Mouse (Mus musculus) intestine, embryonic 14.5 days (tissue): ENCODE measurements around the gene Map7d3. TPM values are rescaled to one million over a fixed set of nuclear protein-coding genes. Genes with fewer than 3 reads are reported as not detected.

Source experiments
- ATAC-seq: fragments of 200-750 bp; cut with Nextera tagmentation; replicated peaks from 2 replicates; pipeline ENCODE4 v1.8.0; 2017; ENCODE audit warnings: low read depth, moderate number of reproducible peaks, moderate TSS enrichment, moderate library complexity; ENCODE audit not compliant: low FRiP score, low TSS enrichment
- DNase-seq: peaks from one replicate; pipeline ENCODE4 v3.0.0-alpha.2; 2018; ENCODE audit warnings: low spot score
- H3K27ac ChIP-seq: fragments of 300-500 bp; sonication (generic); 2 replicates; pipeline ENCODE4 v1.5.1; 2014; ENCODE audit warnings: low read depth, mild to moderate bottlenecking, control low read depth
- H3K27me3 ChIP-seq: fragments of 300-500 bp; sonication (generic); replicated peaks from 2 replicates; pipeline ENCODE4 v1.6.1; 2014; ENCODE audit warnings: low read length, control low read depth; ENCODE audit not compliant: control insufficient read depth, insufficient read depth
- H3K36me3 ChIP-seq: fragments of 300-500 bp; sonication (generic); 2 replicates; pipeline ENCODE4 v1.6.1; 2014; ENCODE audit warnings: low read length, control low read depth; ENCODE audit not compliant: control insufficient read depth, insufficient read depth
- H3K4me1 ChIP-seq: fragments of 300-500 bp; sonication (generic); replicated peaks from 2 replicates; pipeline ENCODE4 v1.6.1; 2014; ENCODE audit warnings: low read length, control low read depth, mixed read lengths; ENCODE audit not compliant: control insufficient read depth, insufficient read depth
- H3K4me2 ChIP-seq: fragments of 300-500 bp; sonication (generic); 2 replicates; pipeline ENCODE4 v1.6.1; 2014; ENCODE audit warnings: low read length
- H3K4me3 ChIP-seq: fragments of 300-500 bp; sonication (generic); 2 replicates; pipeline ENCODE4 v1.5.1; 2014; ENCODE audit warnings: low read depth, low read length, control low read depth, mixed read lengths
- H3K9ac ChIP-seq: fragments of 300-500 bp; sonication (generic); 2 replicates; pipeline ENCODE4 v1.6.1; 2014; ENCODE audit warnings: mild to moderate bottlenecking, low read length
- H3K9me3 ChIP-seq: fragments of 300-500 bp; sonication (generic); 2 replicates; pipeline ENCODE4 v1.6.1; 2016; ENCODE audit warnings: low read length, control low read depth; ENCODE audit not compliant: control insufficient read depth
- WGBS: fragments of 180-500 bp; shearing (Covaris S2); extraction: QIAGEN DNeasy Blood & Tissue Kit; methylation state at CpG from one replicate; pipeline ENCODE4 v1.1.7; 2014; 5-methylcytosine and 5-hydroxymethylcytosine counted together
- polyA plus RNA-seq: library from polyadenylated mRNA; unstranded; fragments of >200 nt; fragmentation: Nextera tagmentation; extraction: Ambion mirVana; gene quantifications from 2 replicates; pipeline ENCODE4 v1.2.1, GENCODE M21; 2014

The Map7d3 gene
- 1.2 and 1.6 TPM in 2 replicates for polyA plus RNA-seq

DNA sequence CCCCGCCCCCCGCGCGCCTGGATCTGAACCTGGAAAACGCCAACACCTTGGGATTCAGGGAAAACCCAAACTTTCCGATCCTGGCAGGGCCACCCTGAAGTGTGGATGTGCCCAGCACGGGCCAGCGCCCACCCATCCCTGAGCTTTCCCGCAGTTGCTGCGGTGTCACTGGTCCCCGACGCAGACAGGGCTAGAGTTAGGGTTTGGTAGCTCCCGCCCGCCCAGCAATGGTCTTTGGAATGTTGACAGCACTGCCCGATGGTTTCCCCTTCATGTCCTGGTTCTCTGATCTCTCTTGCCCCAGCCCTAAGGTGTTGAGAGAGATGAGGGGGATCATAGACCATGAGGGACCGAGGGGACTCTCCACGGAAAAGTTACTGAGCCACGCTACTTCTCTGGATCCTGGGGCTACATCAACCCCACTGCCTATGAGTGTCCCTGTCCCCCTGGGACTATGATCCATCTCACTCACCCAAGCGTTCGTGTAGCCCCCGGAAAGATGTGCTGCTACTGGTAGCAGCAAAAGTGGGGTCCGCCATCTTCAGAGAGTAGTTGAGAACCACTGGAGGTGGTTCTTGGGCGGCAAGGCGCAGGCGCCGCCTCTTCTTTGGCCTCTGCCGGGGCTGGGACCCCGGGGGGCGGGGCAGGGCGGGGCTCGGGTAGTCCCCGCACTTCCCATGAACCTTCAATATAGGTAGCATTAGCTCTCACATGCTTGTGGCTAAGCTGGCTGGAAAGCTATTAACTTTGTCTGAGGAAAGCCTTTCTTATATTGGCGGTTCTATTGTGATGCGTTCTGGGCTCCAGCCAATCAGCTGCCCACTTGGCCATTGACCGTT lies at the start of gene Map7d3:
TSS of gene Map7d3 (minus strand) at position 562 of the 839 bp plus-strand sequence.
- DNase-seq: peak; percentile 54
- 0 out of 2 replicates have a peak, but pooled peaks have one; percentile 36 for ATAC-seq
- Histone ChIP-seq H3K27ac (no peak within 1 kb of the TSS), H3K27me3 (no peaks in the 10 kb centered on the region), H3K36me3 (no peaks in the 10 kb centered on the region), H3K4me3 (peak within 1 kb of the TSS; percentile 41), H3K4me2 (peak within 1 kb of the TSS; percentile 55), H3K9me3 (no peaks in the 10 kb centered on the region), H3K4me1 (no peaks in the 10 kb centered on the region), H3K9ac (no peak within 1 kb of the TSS)
- WGBS: 19% methylated on average over 32 of the region's 35 CpGs

DNA sequence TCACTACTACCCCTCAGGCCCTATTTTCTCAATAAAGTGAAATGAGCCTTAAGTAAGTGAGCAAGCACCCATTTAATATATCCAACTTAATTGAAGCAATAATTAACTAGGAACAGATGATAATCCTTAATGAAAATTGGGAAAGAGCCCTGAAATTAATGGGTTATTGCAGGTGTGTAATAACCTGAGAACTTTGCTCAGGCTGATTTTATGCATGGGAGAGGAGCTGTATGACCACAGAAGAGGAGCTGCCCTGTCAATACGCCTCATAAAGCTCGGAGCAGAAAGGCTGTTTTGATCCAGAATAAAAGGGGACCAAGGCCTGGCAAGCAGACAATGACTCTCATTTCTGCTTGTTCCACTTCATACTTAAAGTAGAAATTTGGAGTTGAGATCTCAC lies 47.7 kb upstream of the Map7d3 start, which contains the start of gene Adgrg4:
TSS of gene Adgrg4 (plus strand) at position 301 of the 400 bp plus-strand sequence.
- Histone ChIP-seq H3K4me3 (no peak within 1 kb of the TSS), H3K27ac (no peak within 1 kb of the TSS), H3K9me3 (no peaks in the 10 kb centered on the region), H3K4me1 (no peaks in the 10 kb centered on the region), H3K9ac (no peak within 1 kb of the TSS), H3K27me3 (no peaks in the 10 kb centered on the region), H3K4me2 (no peak within 1 kb of the TSS), H3K36me3 (no peaks in the 10 kb centered on the region)
- DNase-seq (no peak), ATAC-seq (no peak)
- 93% methylated on average over 2 of the region's 2 CpGs for WGBS

DNA sequence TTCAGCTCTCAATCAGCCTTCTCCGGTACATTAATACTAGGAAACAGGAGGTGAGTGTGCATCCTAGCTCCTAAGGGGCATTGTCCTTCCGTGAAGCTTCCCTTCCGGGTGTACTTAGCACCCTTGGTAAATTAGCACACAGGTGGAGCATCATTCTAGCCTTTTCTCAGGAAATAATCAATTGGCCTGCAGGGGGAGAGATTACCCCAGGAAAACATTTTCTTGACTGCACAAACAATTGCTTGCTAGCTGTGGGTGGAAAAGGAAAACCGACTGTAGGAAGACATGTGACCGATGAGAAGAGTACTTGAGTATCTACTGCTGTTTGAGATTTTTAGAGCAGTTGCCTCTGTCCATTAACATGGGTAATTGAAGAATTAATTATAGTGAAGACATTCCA lies 19.1 kb upstream of the Map7d3 start:
- Histone ChIP-seq H3K27ac (no peak overlapping the region), H3K36me3 (no peaks in the 10 kb centered on the region), H3K27me3 (no peaks in the 10 kb centered on the region), H3K9me3 (no peaks in the 10 kb centered on the region), H3K4me1 (no peaks in the 10 kb centered on the region), H3K4me3 (no peak overlapping the region), H3K9ac (no peak overlapping the region), H3K4me2 (no peak overlapping the region)
- WGBS: 63% methylated on average over 5 of the region's 5 CpGs
- no peak for ATAC-seq
- no peak for DNase-seq

DNA sequence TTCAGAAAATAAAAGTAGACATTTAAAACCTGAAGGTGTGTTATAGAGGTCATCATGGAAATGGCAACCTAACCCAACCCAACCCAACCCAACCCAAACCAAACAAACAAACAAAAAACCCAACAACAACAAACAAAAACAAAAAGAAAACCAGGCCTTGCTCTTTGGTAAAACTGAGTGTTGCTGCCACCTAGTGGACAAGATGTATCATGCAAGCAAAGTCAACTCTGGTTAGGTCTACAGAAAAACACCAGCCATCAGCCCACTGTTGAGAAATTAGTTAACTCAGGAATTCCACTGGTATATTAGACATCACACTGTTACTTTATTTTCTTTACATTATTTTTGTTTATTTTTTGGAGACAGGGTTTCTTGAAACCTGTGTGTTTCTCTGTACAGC lies 17.2 kb upstream of the Map7d3 start:
- no peak for DNase-seq

DNA sequence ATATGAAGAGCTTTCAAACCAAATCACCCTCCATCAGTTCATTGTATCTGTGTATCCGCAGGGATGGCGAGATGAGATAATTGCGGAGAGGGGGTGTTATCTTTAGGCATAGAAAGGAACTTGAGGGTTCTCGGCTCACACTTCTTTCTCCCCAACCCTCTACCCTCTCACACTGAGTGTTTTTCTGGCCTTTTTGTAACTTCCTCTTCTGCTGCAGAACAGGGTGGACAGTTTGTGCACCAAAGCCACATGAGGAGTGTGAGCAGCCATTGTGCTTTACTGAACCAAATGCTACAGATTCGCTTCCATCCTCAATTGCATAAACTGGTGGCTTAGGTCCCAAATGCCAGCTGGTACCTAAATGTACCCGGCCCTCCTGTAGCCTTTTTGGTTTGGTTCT lies 13.7 kb upstream of the Map7d3 start:
- H3K27me3 ChIP-seq: no peaks in the 10 kb centered on the region
- no peak overlapping the region for H3K9ac ChIP-seq
- H3K27ac ChIP-seq: no peak overlapping the region
- 88% methylated on average over 6 of the region's 6 CpGs for WGBS
- no peak overlapping the region for H3K4me3 ChIP-seq
- ATAC-seq (no peak), DNase-seq (no peak)
- no peaks in the 10 kb centered on the region for H3K36me3 ChIP-seq
- H3K9me3 ChIP-seq: no peaks in the 10 kb centered on the region
- no peaks in the 10 kb centered on the region for H3K4me1 ChIP-seq
- H3K4me2 ChIP-seq: no peak overlapping the region

More for the DNA sequence above, 17.2 kb upstream of the Map7d3 start:
- no peak overlapping the region for H3K4me3 ChIP-seq
- H3K4me2 ChIP-seq: no peak overlapping the region
- H3K36me3 ChIP-seq: no peaks in the 10 kb centered on the region
- H3K27ac ChIP-seq: no peak overlapping the region
- H3K9ac ChIP-seq: no peak overlapping the region
- no peaks in the 10 kb centered on the region for H3K9me3 ChIP-seq
- H3K4me1 ChIP-seq: no peaks in the 10 kb centered on the region
- H3K27me3 ChIP-seq: no peaks in the 10 kb centered on the region
- ATAC-seq: no peak

DNA sequence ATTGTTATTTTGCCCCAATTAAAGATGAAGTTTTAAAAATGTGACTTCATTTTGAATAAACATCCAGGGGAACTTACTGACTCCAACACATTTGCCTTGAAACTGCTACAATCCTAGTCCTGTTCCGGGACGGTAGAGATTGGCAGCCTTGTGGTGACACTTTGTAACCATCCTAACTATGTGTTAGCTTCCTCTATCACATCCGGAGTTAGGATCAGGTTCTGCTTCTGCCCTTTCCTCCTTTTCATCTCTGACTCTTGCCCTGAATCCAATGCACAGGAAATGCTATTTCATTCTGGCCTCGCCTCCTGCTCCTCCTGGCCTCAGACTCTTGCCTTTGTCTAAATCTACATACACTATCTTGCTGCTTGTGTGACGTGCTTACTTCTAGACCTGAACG lies 5.4 kb upstream of the Map7d3 start:
- H3K36me3 ChIP-seq: no peaks in the 10 kb centered on the region
- DNase-seq (no peak), ATAC-seq (no peak)
- no peaks in the 10 kb centered on the region for H3K27me3 ChIP-seq
- no peak overlapping the region for H3K9ac ChIP-seq
- no peak overlapping the region for H3K4me3 ChIP-seq
- H3K4me1 ChIP-seq: no peaks in the 10 kb centered on the region
- 76% methylated on average over 6 of the region's 6 CpGs for WGBS
- no peak overlapping the region for H3K4me2 ChIP-seq
- H3K27ac ChIP-seq: no peak overlapping the region
- no peaks in the 10 kb centered on the region for H3K9me3 ChIP-seq

DNA sequence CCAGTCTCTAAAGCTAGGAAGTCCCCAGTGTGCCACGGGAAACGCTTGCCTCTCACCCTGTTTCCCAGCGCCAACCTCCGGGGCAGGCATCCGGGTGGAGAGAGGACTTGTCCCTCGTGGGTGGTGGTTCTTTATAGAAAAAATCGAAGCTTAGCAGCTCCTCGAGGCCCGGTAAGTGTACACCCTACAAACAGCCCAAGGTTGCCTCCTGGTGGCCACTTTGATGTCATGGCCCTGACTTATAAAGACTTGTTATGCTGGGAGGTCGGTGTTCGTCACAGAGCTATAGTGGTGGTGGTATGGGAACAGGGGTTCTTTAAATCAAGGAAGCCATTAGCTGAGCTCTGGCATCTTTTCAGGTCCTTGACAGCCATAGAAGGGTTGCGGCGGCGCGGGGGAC lies 30.9 kb downstream of the Map7d3 start:
- ATAC-seq (no peak), DNase-seq (peak; percentile 62)
- no peaks in the 10 kb centered on the region for H3K9me3 ChIP-seq
- H3K4me2 ChIP-seq: no peak overlapping the region
- H3K9ac ChIP-seq: no peak overlapping the region
- no peak overlapping the region for H3K27ac ChIP-seq
- H3K4me1 ChIP-seq: no peaks in the 10 kb centered on the region
- no peaks in the 10 kb centered on the region for H3K27me3 ChIP-seq
- 53% methylated on average over 15 of the region's 15 CpGs for WGBS
- no peak overlapping the region for H3K4me3 ChIP-seq
- no peaks in the 10 kb centered on the region for H3K36me3 ChIP-seq

DNA sequence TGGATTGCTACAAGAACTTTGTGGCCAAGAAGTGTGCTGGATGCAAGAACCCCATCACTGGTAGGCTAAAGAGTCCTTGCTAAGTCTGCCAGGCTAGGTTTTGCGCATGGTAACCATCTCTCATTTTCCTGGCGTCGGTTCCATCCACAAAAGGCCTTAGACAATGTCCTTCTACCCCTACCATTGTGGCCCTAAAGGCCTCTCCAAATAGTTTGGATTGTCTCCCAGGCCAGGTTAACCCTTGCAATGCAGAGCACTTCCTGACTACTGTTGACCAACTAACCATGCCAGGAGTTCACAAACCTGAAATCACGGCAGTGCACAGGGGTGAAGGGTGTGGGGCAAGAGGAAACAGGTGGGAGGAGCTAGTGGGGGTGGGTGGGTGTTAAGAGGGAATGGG lies 31.5 kb downstream of the Map7d3 start:
- no peak overlapping the region for H3K4me2 ChIP-seq
- no peak overlapping the region for H3K9ac ChIP-seq
- no peaks in the 10 kb centered on the region for H3K36me3 ChIP-seq
- H3K4me3 ChIP-seq: no peak overlapping the region
- no peaks in the 10 kb centered on the region for H3K27me3 ChIP-seq
- no peaks in the 10 kb centered on the region for H3K9me3 ChIP-seq
- 84% methylated on average over 4 of the region's 4 CpGs for WGBS
- H3K27ac ChIP-seq: no peak overlapping the region
- DNase-seq (no peak), ATAC-seq (no peak)
- H3K4me1 ChIP-seq: no peaks in the 10 kb centered on the region

DNA sequence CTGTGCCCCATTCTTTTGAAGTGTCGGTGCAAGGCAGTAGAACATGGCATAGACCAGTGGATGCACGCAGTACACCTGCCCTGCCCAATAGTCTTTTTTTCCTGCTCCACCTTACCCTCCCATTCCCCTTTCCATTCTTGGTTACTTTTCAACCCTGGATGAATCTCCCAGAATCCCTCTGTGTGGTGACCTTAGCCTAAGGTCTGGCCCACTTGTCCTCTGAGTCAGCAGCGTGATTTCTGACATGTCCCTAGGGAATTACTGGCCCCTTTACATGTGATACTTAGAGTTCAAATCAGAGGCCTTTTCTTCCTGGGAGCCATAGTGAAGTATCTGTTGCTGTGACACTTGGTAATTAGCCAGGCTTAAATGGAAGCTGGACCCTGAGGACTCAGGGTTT lies 34.6 kb downstream of the Map7d3 start:
- H3K36me3 ChIP-seq: no peaks in the 10 kb centered on the region
- no peaks in the 10 kb centered on the region for H3K27me3 ChIP-seq
- H3K9ac ChIP-seq: no peak overlapping the region
- 92% methylated on average over 3 of the region's 3 CpGs for WGBS
- no peak overlapping the region for H3K27ac ChIP-seq
- no peak overlapping the region for H3K4me2 ChIP-seq
- H3K4me3 ChIP-seq: no peak overlapping the region
- ATAC-seq (no peak), DNase-seq (no peak)
- no peaks in the 10 kb centered on the region for H3K4me1 ChIP-seq
- H3K9me3 ChIP-seq: no peaks in the 10 kb centered on the region
